Mouse (Mus musculus): ENCODE data around the gene Mms19. TPM values are rescaled to one million over a fixed set of nuclear protein-coding genes. Genes with fewer than 3 reads are reported as not detected.

The Mms19 gene
- polyA plus RNA-seq, 1 experiment from 2014 or later, result 33.4 TPM

- DNase-seq (ENCODE audit: low spot score, missing footprints) (no peak), ATAC-seq (ENCODE audit: low FRiP score) (no peak)
- no peak overlapping the region for H3K4me2 ChIP-seq
- no peaks in the 10 kb centered on the region for H3K27me3 ChIP-seq (ENCODE audit: control insufficient read depth, insufficient read depth, low read length)
- H3K9me3 ChIP-seq (ENCODE audit: control insufficient read depth, low read length), result no peaks in the 10 kb centered on the region
- WGBS, result 65% methylated on average over 13 of the region's 13 CpGs
- H3K4me1 ChIP-seq (ENCODE audit: control insufficient read depth, insufficient read depth, low read length), result peaks cover 3% of the 10 kb centered on the region; the same call in 1 of the 2 replicates
- H3K9ac ChIP-seq (ENCODE audit: low read length), result no peak overlapping the region
- H3K4me3 ChIP-seq (ENCODE audit: low read depth, low read length), result no peak overlapping the region
- peaks cover under 1% of the 10 kb centered on the region; the same call in 1 of the 2 replicates for H3K36me3 ChIP-seq (ENCODE audit: control insufficient read depth, insufficient read depth, low read length)
- H3K27ac ChIP-seq (ENCODE audit: low read depth, low read length), result no peak overlapping the region
These were observed 6.8 kb downstream of the Mms19 start for GRCm38 (mm10) chr19:41973891-41974794.

- H3K4me1 ChIP-seq (ENCODE audit: control insufficient read depth, insufficient read depth, low read length), result peaks cover 3% of the 10 kb centered on the region; the same call in 1 of the 2 replicates
- H3K9ac ChIP-seq (ENCODE audit: low read length), result no peak overlapping the region
- peaks cover 18% of the 10 kb centered on the region for H3K36me3 ChIP-seq (ENCODE audit: control insufficient read depth, insufficient read depth, low read length)
- 96% methylated on average over 7 of the region's 7 CpGs for WGBS
- H3K27ac ChIP-seq (ENCODE audit: low read depth, low read length), result no peak overlapping the region
- H3K4me2 ChIP-seq, result no peak overlapping the region
- no peak overlapping the region for H3K4me3 ChIP-seq (ENCODE audit: low read depth, low read length)
- H3K9me3 ChIP-seq (ENCODE audit: control insufficient read depth, low read length), result no peaks in the 10 kb centered on the region
- no peak for DNase-seq (ENCODE audit: low spot score, missing footprints)
- no peaks in the 10 kb centered on the region for H3K27me3 ChIP-seq (ENCODE audit: control insufficient read depth, insufficient read depth, low read length)
- no peak for ATAC-seq (ENCODE audit: low FRiP score)
These were observed 11.3 kb downstream of the Mms19 start for GRCm38 (mm10) chr19:41969618-41970017.

- Histone ChIP-seq H3K27ac (ENCODE audit: low read depth, low read length) (no peak overlapping the region), H3K27me3 (ENCODE audit: control insufficient read depth, insufficient read depth, low read length) (no peaks in the 10 kb centered on the region), H3K9ac (ENCODE audit: low read length) (no peak overlapping the region), H3K4me1 (ENCODE audit: control insufficient read depth, insufficient read depth, low read length) (no peaks in the 10 kb centered on the region), H3K4me3 (ENCODE audit: low read depth, low read length) (no peak overlapping the region), H3K4me2 (no peak overlapping the region), H3K36me3 (ENCODE audit: control insufficient read depth, insufficient read depth, low read length) (peaks cover 26% of the 10 kb centered on the region), H3K9me3 (ENCODE audit: control insufficient read depth, low read length) (no peaks in the 10 kb centered on the region)
- DNase-seq (ENCODE audit: low spot score, missing footprints) (no peak), ATAC-seq (ENCODE audit: low FRiP score) (no peak)
- WGBS, result 92% methylated on average over 3 of the region's 3 CpGs
These were observed 27.4 kb downstream of the Mms19 start for GRCm38 (mm10) chr19:41953574-41953973.

- no peaks in the 10 kb centered on the region for H3K9me3 ChIP-seq (ENCODE audit: control insufficient read depth, low read length)
- WGBS, result 93% methylated on average over 4 of the region's 4 CpGs
- DNase-seq (ENCODE audit: low spot score, missing footprints), result no peak
- no peaks in the 10 kb centered on the region for H3K27me3 ChIP-seq (ENCODE audit: control insufficient read depth, insufficient read depth, low read length)
- H3K4me3 ChIP-seq (ENCODE audit: low read depth, low read length), result no peak overlapping the region
- no peak for ATAC-seq (ENCODE audit: low FRiP score)
- H3K9ac ChIP-seq (ENCODE audit: low read length), result no peak overlapping the region
- no peak overlapping the region for H3K27ac ChIP-seq (ENCODE audit: low read depth, low read length)
- no peaks in the 10 kb centered on the region for H3K4me1 ChIP-seq (ENCODE audit: control insufficient read depth, insufficient read depth, low read length)
- peaks cover 27% of the 10 kb centered on the region for H3K36me3 ChIP-seq (ENCODE audit: control insufficient read depth, insufficient read depth, low read length)
- H3K4me2 ChIP-seq, result no peak overlapping the region
These were observed 28.7 kb downstream of the Mms19 start for GRCm38 (mm10) chr19:41952287-41952686.

GRCm38 (mm10) chr19:41943841-41944240 is 37.1 kb downstream of the Mms19 start:
- Histone ChIP-seq H3K36me3 (ENCODE audit: control insufficient read depth, insufficient read depth, low read length) (peaks cover 51% of the 10 kb centered on the region), H3K4me2 (no peak overlapping the region), H3K27ac (ENCODE audit: low read depth, low read length) (no peak overlapping the region), H3K9me3 (ENCODE audit: control insufficient read depth, low read length) (no peaks in the 10 kb centered on the region; the same call in 1 of the 2 replicates), H3K9ac (ENCODE audit: low read length) (no peak overlapping the region), H3K27me3 (ENCODE audit: control insufficient read depth, insufficient read depth, low read length) (no peaks in the 10 kb centered on the region), H3K4me3 (ENCODE audit: low read depth, low read length) (no peak overlapping the region), H3K4me1 (ENCODE audit: control insufficient read depth, insufficient read depth, low read length) (no peaks in the 10 kb centered on the region)
- ATAC-seq (ENCODE audit: low FRiP score) (no peak), DNase-seq (ENCODE audit: low spot score, missing footprints) (no peak)
- WGBS, result 91% methylated on average over 7 of the region's 7 CpGs

GRCm38 (mm10) chr19:41938539-41938938 is 42.4 kb downstream of the Mms19 start:
- H3K9ac ChIP-seq (ENCODE audit: low read length), result no peak overlapping the region
- DNase-seq (ENCODE audit: low spot score, missing footprints), result peak; percentile 81
- no peak for ATAC-seq (ENCODE audit: low FRiP score)
- no peak overlapping the region for H3K4me2 ChIP-seq
- whole genome bisulfite sequencing, result 91% methylated on average over 5 of the region's 5 CpGs
- no peaks in the 10 kb centered on the region for H3K9me3 ChIP-seq (ENCODE audit: control insufficient read depth, low read length)
- no peak overlapping the region for H3K27ac ChIP-seq (ENCODE audit: low read depth, low read length)
- H3K36me3 ChIP-seq (ENCODE audit: control insufficient read depth, insufficient read depth, low read length), result peaks cover 22% of the 10 kb centered on the region
- H3K27me3 ChIP-seq (ENCODE audit: control insufficient read depth, insufficient read depth, low read length), result no peaks in the 10 kb centered on the region
- no peak overlapping the region for H3K4me3 ChIP-seq (ENCODE audit: low read depth, low read length)
- H3K4me1 ChIP-seq (ENCODE audit: control insufficient read depth, insufficient read depth, low read length), result peaks cover 6% of the 10 kb centered on the region

GRCm38 (mm10) chr19:41935921-41936320 is 45.0 kb downstream of the Mms19 start:
- no peak overlapping the region for H3K4me2 ChIP-seq
- 88% methylated on average over 1 of the region's 1 CpGs for whole genome bisulfite sequencing
- ATAC-seq (ENCODE audit: low FRiP score), result no peak

GRCm38 (mm10) chr19:41934124-41934523 is 46.8 kb downstream of the Mms19 start:
- Histone ChIP-seq H3K27me3 (ENCODE audit: control insufficient read depth, insufficient read depth, low read length) (no peaks in the 10 kb centered on the region), H3K9me3 (ENCODE audit: control insufficient read depth, low read length) (no peaks in the 10 kb centered on the region), H3K27ac (ENCODE audit: low read depth, low read length) (no peak overlapping the region), H3K9ac (ENCODE audit: low read length) (peak overlapping the region; percentile 80), H3K4me1 (ENCODE audit: control insufficient read depth, insufficient read depth, low read length) (peaks cover 13% of the 10 kb centered on the region), H3K4me2 (peak overlapping the region; percentile 82), H3K4me3 (ENCODE audit: low read depth, low read length) (peak overlapping the region; percentile 89), H3K36me3 (ENCODE audit: control insufficient read depth, insufficient read depth, low read length) (peaks cover 9% of the 10 kb centered on the region)
- DNase-seq (ENCODE audit: low spot score, missing footprints) (no peak), ATAC-seq (ENCODE audit: low FRiP score) (no peak)
- 30% methylated on average over 6 of the region's 6 CpGs for WGBS

More at GRCm38 (mm10) chr19:41935921-41936320, 45.0 kb downstream of the Mms19 start:
- no peaks in the 10 kb centered on the region for H3K9me3 ChIP-seq (ENCODE audit: control insufficient read depth, low read length)
- H3K27me3 ChIP-seq (ENCODE audit: control insufficient read depth, insufficient read depth, low read length), result no peaks in the 10 kb centered on the region
- no peak overlapping the region for H3K9ac ChIP-seq (ENCODE audit: low read length)
- H3K4me3 ChIP-seq (ENCODE audit: low read depth, low read length), result no peak overlapping the region
- DNase-seq (ENCODE audit: low spot score, missing footprints), result no peak
- H3K36me3 ChIP-seq (ENCODE audit: control insufficient read depth, insufficient read depth, low read length), result peaks cover 9% of the 10 kb centered on the region
- H3K27ac ChIP-seq (ENCODE audit: low read depth, low read length), result no peak overlapping the region
- peaks cover 13% of the 10 kb centered on the region for H3K4me1 ChIP-seq (ENCODE audit: control insufficient read depth, insufficient read depth, low read length)

All from midbrain, embryonic 11.5 days (tissue).